Mouse (Mus musculus): ENCODE measurements around the gene Trim13.

- TF ChIP-seq CTCF (IDR thresholded peaks at IDR 0.05; ENCODE audit: low read depth, low read length), result no peak
- TF ChIP-seq GATA1 (IDR thresholded peaks at IDR 0.05; ENCODE audit: borderline replicate concordance, low read length), result no peak
- no peak for TF ChIP-seq TAL1 (conservative IDR thresholded peaks at IDR 0.05; ENCODE audit: low read depth, low read length)
- no peak for TF ChIP-seq POLR2AphosphoS5 (IDR thresholded peaks at IDR 0.05; ENCODE audit: insufficient replicate concordance, low read depth, low read length)
- TF ChIP-seq GATA2 (IDR thresholded peaks at IDR 0.05; ENCODE audit: borderline replicate concordance, low read depth, low read length), result no peak
Measured at GRCm38 (mm10) chr14:61642668-61643067, 44.6 kb downstream of the Trim13 start.
